13 mouse cellular contexts compared by ENCODE assay signal in the genomic region with DNA sequence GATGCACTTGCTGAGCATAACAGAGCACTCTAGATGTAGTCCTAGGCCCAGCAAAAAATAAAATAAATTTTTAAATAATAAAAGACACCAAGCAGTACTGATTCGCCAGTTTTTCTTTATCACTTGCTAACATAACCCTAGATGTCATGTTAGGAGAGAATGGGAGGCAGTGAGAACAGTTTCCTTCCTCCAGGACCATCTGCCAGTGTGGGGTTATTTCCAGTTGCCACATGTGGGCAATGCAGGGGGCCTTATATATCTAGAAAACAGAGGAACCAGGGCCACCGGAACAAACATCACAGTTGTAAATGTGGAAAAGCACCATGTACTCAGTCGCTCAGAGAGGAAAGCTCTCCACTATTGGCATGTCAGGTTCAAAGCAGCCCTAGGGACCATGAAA. TPM values are rescaled to one million over a fixed set of nuclear protein-coding genes. Genes with fewer than 3 reads are reported as not detected.
A peak's percentile ranks its signal among the peaks of the same experiment; 100 is the strongest.
DNase-seq lines count a peak whose midpoint lies in the region; ATAC-seq and TF ChIP-seq lines count a peak whose summit lies in the region.
"Had no signal": no experiment of that assay in that cellular context is flagged by ENCODE, and none has a peak within 500 bp of the region (broad histone marks: within the 10 kb centered on the region; RNA-seq: fewer than 3 reads in every experiment).

No protein-coding gene starts in this region.

- TF ChIP-seq CTCF in intestine, postnatal 0 days (IDR thresholded peaks at IDR 0.05; ENCODE audit: low read depth), result no peak

- H3K27me3 ChIP-seq in intestine, postnatal 0 days (replicated peaks; ENCODE audit: control insufficient read depth, insufficient read depth, low read length), result no peaks in the 10 kb centered on the region
- H3K27me3 ChIP-seq in intestine, embryonic 16.5 days (replicated peaks; ENCODE audit: control insufficient read depth, insufficient read depth, low read length), result no peaks in the 10 kb centered on the region
- no peaks in the 10 kb centered on the region for H3K27me3 ChIP-seq in embryonic facial prominence, embryonic 15.5 days
- no peaks in the 10 kb centered on the region for H3K27me3 ChIP-seq in liver, embryonic 16.5 days (ENCODE audit: control insufficient read depth, insufficient read depth, low read depth, low read length)
- H3K27me3 ChIP-seq: forebrain, embryonic 12.5 days; neural tube, embryonic 13.5 days; Patski had no signal

- H3K27ac ChIP-seq in intestine, postnatal 0 days (ENCODE audit: low read depth, low read length), result no peak overlapping the region
- no peak overlapping the region for H3K27ac ChIP-seq in intestine, embryonic 16.5 days (ENCODE audit: low read length)
- peak overlapping the region; percentile 74; the same call in 1 of the 2 replicates for H3K27ac ChIP-seq in embryonic facial prominence, embryonic 15.5 days (replicated peaks)
- H3K27ac ChIP-seq in liver, embryonic 16.5 days (ENCODE audit: low read length), result peak overlapping the region; percentile 35
- H3K27ac ChIP-seq: forebrain, embryonic 12.5 days; neural tube, embryonic 13.5 days had no signal

- no peaks in the 10 kb centered on the region for H3K4me1 ChIP-seq in intestine, postnatal 0 days (replicated peaks; ENCODE audit: control insufficient read depth, insufficient read depth, low read length)
- H3K4me1 ChIP-seq in intestine, embryonic 16.5 days (ENCODE audit: control insufficient read depth, insufficient read depth, low read length), result peaks cover 24% of the 10 kb centered on the region
- peaks cover 42% of the 10 kb centered on the region for H3K4me1 ChIP-seq in embryonic facial prominence, embryonic 15.5 days
- peaks cover 23% of the 10 kb centered on the region for H3K4me1 ChIP-seq in liver, embryonic 16.5 days (ENCODE audit: control insufficient read depth, low read depth, low read length)

- no peaks in the 10 kb centered on the region for H3K36me3 ChIP-seq in intestine, postnatal 0 days (ENCODE audit: control insufficient read depth, insufficient read depth)
- H3K36me3 ChIP-seq in intestine, embryonic 16.5 days (ENCODE audit: control insufficient read depth, insufficient read depth, low read length), result no peaks in the 10 kb centered on the region; the same call in 1 of the 2 replicates
- H3K36me3 ChIP-seq in embryonic facial prominence, embryonic 15.5 days, result no peaks in the 10 kb centered on the region
- H3K36me3 ChIP-seq in liver, embryonic 16.5 days (ENCODE audit: control insufficient read depth, insufficient read depth), result no peaks in the 10 kb centered on the region
- H3K36me3 ChIP-seq: forebrain, embryonic 12.5 days; neural tube, embryonic 13.5 days had no signal

- no peak overlapping the region for H3K4me3 ChIP-seq in intestine, postnatal 0 days (ENCODE audit: low read depth, low read length)
- no peak overlapping the region for H3K4me3 ChIP-seq in intestine, embryonic 16.5 days (ENCODE audit: low read length)
- H3K4me3 ChIP-seq in embryonic facial prominence, embryonic 15.5 days (replicated peaks), result no peak overlapping the region
- H3K4me3 ChIP-seq in liver, embryonic 16.5 days (ENCODE audit: low read depth, low read length), result no peak overlapping the region
- H3K4me3 ChIP-seq: forebrain, embryonic 12.5 days; neural tube, embryonic 13.5 days had no signal

- no peak overlapping the region for H3K4me2 ChIP-seq in intestine, postnatal 0 days (replicated peaks; ENCODE audit: low read depth)
- H3K4me2 ChIP-seq in intestine, embryonic 16.5 days (ENCODE audit: low read depth, low read length), result no peak overlapping the region
- no peak overlapping the region for H3K4me2 ChIP-seq in embryonic facial prominence, embryonic 15.5 days (replicated peaks)
- H3K4me2 ChIP-seq in liver, embryonic 16.5 days (ENCODE audit: low read depth, low read length), result no peak overlapping the region
- H3K4me2 ChIP-seq: forebrain, embryonic 12.5 days; neural tube, embryonic 13.5 days had no signal

- WGBS in intestine, postnatal 0 days, result 86% methylated on average over 3 of the region's 3 CpGs
- 85% methylated on average over 3 of the region's 3 CpGs for WGBS in intestine, embryonic 16.5 days
- 47% methylated on average over 3 of the region's 3 CpGs for WGBS in embryonic facial prominence, embryonic 15.5 days
- 26% methylated on average over 3 of the region's 3 CpGs for WGBS in liver, embryonic 16.5 days (ENCODE audit: insufficient replicate concordance)

- no peak for DNase-seq in frontal cortex, postnatal 14 days (ENCODE audit: low spot score in 2 of 2)
- no peak for DNase-seq in cerebellum, postnatal 10 days
- DNase-seq in lung, postnatal 10 days, result no peak
- DNase-seq: cerebellum, adult 2 months had no signal

- peak; percentile 31; the same call in 1 of the 2 replicates for ATAC-seq in frontal cortex, adult (ENCODE audit: low TSS enrichment)
- no peak for ATAC-seq in intestine, postnatal 0 days
- ATAC-seq in intestine, embryonic 16.5 days, result no peak
- ATAC-seq in embryonic facial prominence, embryonic 15.5 days (ENCODE audit: insufficient number of reproducible peaks, low FRiP score, low TSS enrichment, low read depth), result no peak
- ATAC-seq in liver, embryonic 16.5 days (ENCODE audit: low read depth), result no peak
- ATAC-seq: midbrain, embryonic 16.5 days; Patski had no signal

- H3K9me3 ChIP-seq in intestine, postnatal 0 days (ENCODE audit: control insufficient read depth), result no peaks in the 10 kb centered on the region
- H3K9me3 ChIP-seq in intestine, embryonic 16.5 days (ENCODE audit: control insufficient read depth, low read length), result no peaks in the 10 kb centered on the region
- no peaks in the 10 kb centered on the region for H3K9me3 ChIP-seq in embryonic facial prominence, embryonic 15.5 days (replicated peaks)
- no peaks in the 10 kb centered on the region for H3K9me3 ChIP-seq in liver, embryonic 16.5 days (replicated peaks; ENCODE audit: control insufficient read depth, low read length)
- H3K9me3 ChIP-seq: neural tube, embryonic 13.5 days had no signal

- peak overlapping the region; percentile 22; the same call in 1 of the 2 replicates for H3K9ac ChIP-seq in intestine, postnatal 0 days (ENCODE audit: low read depth, low read length)
- no peak overlapping the region; the same call in 1 of the 2 replicates for H3K9ac ChIP-seq in intestine, embryonic 16.5 days (ENCODE audit: low read depth, low read length)
- no peak overlapping the region for H3K9ac ChIP-seq in embryonic facial prominence, embryonic 15.5 days
- no peak overlapping the region for H3K9ac ChIP-seq in liver, embryonic 16.5 days (ENCODE audit: low read depth, low read length)
- H3K9ac ChIP-seq: forebrain, embryonic 12.5 days; neural tube, embryonic 13.5 days had no signal

RNA-seq across cellular contexts. Expression of a gene that starts 18.6 kb away (rescaled TPM):
- 30.0 and 31.0 TPM in 2 replicates for polyA plus RNA-seq in intestine, postnatal 0 days (2015; fragmentation: Nextera tagmentation; extraction: Ambion mirVana)
- 60.2 and 61.2 TPM in 2 replicates for polyA plus RNA-seq in intestine, embryonic 16.5 days (2015; fragmentation: Nextera tagmentation; extraction: Ambion mirVana)
- 96.9 and 97.3 TPM in 2 replicates for polyA plus RNA-seq in embryonic facial prominence, embryonic 15.5 days (2015; fragmentation: Nextera tagmentation; extraction: Ambion mirVana)
- polyA plus RNA-seq in liver, embryonic 16.5 days (2015; fragmentation: Nextera tagmentation; extraction: Ambion mirVana), result 27.7 and 29.6 TPM in 2 replicates

RNA-seq across cellular contexts. Expression of a gene that starts 37.5 kb away (rescaled TPM):
- 15.8 and 16.3 TPM in 2 replicates for polyA plus RNA-seq in intestine, postnatal 0 days (2015; fragmentation: Nextera tagmentation; extraction: Ambion mirVana)
- polyA plus RNA-seq in intestine, embryonic 16.5 days (2015; fragmentation: Nextera tagmentation; extraction: Ambion mirVana), result 40.9 and 45.7 TPM in 2 replicates
- 44.3 and 47.6 TPM in 2 replicates for polyA plus RNA-seq in embryonic facial prominence, embryonic 15.5 days (2015; fragmentation: Nextera tagmentation; extraction: Ambion mirVana)
- polyA plus RNA-seq in liver, embryonic 16.5 days (2015; fragmentation: Nextera tagmentation; extraction: Ambion mirVana), result 32.9 and 36.0 TPM in 2 replicates

Comparison
In these comparisons a context has a peak if more than half of its experiments do, and no peak if none do; other contexts are left out.
1. H3K27ac ChIP-seq: peak in embryonic facial prominence, embryonic 15.5 days (single experiment) and liver, embryonic 16.5 days (single experiment); none in intestine, postnatal 0 days (single experiment) and intestine, embryonic 16.5 days (single experiment).